Mouse (Mus musculus): ENCODE results near the gene Tanc2. TPM values are rescaled to one million over a fixed set of nuclear protein-coding genes. Genes with fewer than 3 reads are reported as not detected.

Tanc2 gene
- polyA plus RNA-seq, 1 experiment from 2014 or later: 10.3 TPM

DNA sequence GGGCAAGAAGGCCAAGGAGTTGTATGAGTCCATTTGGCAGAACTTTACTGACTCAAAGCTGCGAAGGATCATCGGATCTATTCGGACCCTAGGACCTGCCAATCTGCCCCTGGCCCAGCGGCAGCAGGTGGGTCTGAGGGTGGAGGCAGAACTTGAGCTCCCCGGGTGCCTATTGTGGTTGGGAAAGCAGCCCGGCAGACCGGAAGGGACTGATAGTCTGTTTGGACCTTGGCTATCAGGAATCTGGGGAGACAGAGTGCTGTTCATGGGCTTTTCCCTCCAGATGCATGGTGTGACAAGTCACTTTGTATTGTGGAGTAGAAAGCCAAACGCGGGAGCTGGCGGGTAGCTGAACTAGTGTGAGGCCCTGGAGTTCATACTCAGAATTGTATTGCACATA is 379.2 kb downstream of the Tanc2 start:
- Histone ChIP-seq H3K4me1 (peaks cover 9% of the 10 kb centered on the region), H3K27ac (no peak overlapping the region), H3K9ac (no peak overlapping the region), H3K4me3 (peak overlapping the region; percentile 63; the same call in 1 of the 2 replicates), H3K4me2 (replicated peaks) (no peak overlapping the region), H3K27me3 (peaks cover 67% of the 10 kb centered on the region), H3K9me3 (no peaks in the 10 kb centered on the region), H3K36me3 (no peaks in the 10 kb centered on the region)
- no peak for ATAC-seq (ENCODE audit: low FRiP score, low read depth)
- WGBS: 60% methylated on average over 10 of the region's 10 CpGs

DNA sequence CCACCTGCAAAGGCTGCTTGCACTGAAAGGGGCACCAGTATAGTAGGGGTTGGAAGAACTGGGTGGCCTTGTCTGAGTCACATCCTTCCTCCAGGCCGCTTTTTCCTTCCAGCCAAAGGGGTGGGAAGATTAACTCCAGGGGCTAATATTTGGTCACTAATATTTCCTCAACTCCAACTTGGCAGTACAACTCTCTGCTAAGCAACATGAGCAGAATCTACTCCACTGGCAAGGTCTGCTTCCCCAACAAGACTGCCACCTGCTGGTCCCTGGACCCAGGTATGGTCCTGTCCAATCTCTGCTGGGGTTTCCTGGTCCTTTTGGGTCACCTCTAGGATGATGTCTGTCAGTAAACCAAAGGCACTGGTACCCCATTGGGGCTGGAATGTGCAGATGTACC is 379.7 kb downstream of the Tanc2 start:
- Histone ChIP-seq H3K9ac (no peak overlapping the region), H3K36me3 (no peaks in the 10 kb centered on the region), H3K27me3 (peaks cover 68% of the 10 kb centered on the region), H3K27ac (no peak overlapping the region), H3K9me3 (no peaks in the 10 kb centered on the region), H3K4me1 (peaks cover 9% of the 10 kb centered on the region), H3K4me3 (no peak overlapping the region), H3K4me2 (replicated peaks) (no peak overlapping the region)
- no peak for ATAC-seq (ENCODE audit: low FRiP score, low read depth)
- 56% methylated on average over 1 of the region's 1 CpGs for WGBS

DNA sequence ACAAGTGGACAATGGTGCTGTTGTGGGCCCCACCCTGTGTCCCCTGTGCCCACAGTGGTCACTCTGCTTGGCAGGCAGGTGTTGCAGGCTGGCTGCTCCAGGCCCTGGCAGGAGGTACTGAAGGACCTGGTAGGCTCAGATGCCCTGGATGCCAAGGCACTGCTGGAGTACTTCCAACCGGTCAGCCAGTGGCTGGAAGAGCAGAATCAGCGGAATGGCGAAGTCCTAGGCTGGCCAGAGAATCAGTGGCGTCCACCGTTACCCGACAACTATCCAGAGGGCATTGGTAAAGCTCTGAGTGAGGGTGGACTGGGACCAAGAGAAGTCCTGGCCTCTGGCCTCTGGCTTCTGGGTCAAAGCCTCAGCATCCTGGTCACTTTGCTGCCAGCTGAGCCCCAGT is 384.8 kb downstream of the Tanc2 start:
- H3K36me3 ChIP-seq: no peaks in the 10 kb centered on the region

DNA sequence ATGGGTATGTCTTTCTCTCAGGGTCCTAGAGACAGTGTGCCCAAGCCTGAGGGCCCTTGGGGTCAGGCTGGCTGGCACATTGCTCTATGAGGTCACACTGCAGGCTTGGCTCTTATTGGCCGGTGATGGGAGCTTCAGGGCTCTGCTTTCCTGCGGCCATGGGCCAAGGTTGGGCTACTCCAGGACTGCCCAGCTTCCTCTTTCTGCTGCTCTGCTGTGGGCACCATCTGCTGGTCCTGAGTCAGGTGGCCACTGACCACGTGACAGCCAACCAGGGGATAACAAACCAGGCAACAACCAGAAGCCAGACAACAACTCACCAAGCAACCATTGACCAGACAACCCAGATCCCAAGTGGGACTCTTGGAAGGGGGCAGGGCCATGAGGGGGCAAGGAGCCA is 385.3 kb downstream of the Tanc2 start:
- Histone ChIP-seq H3K9ac (no peak overlapping the region), H3K27ac (no peak overlapping the region), H3K9me3 (no peaks in the 10 kb centered on the region), H3K27me3 (peaks cover 22% of the 10 kb centered on the region), H3K36me3 (no peaks in the 10 kb centered on the region), H3K4me2 (replicated peaks) (no peak overlapping the region), H3K4me3 (no peak overlapping the region), H3K4me1 (no peaks in the 10 kb centered on the region)
- WGBS: 69% methylated on average over 3 of the region's 3 CpGs
- ATAC-seq (ENCODE audit: low FRiP score, low read depth): no peak

More for the DNA sequence above, 384.8 kb downstream of the Tanc2 start:
- Histone ChIP-seq H3K4me1 (no peaks in the 10 kb centered on the region), H3K4me2 (replicated peaks) (no peak overlapping the region), H3K9me3 (no peaks in the 10 kb centered on the region), H3K9ac (no peak overlapping the region), H3K4me3 (no peak overlapping the region), H3K27ac (no peak overlapping the region), H3K27me3 (peaks cover 27% of the 10 kb centered on the region)
- no peak for ATAC-seq (ENCODE audit: low FRiP score, low read depth)
- WGBS: 87% methylated on average over 6 of the region's 6 CpGs

DNA sequence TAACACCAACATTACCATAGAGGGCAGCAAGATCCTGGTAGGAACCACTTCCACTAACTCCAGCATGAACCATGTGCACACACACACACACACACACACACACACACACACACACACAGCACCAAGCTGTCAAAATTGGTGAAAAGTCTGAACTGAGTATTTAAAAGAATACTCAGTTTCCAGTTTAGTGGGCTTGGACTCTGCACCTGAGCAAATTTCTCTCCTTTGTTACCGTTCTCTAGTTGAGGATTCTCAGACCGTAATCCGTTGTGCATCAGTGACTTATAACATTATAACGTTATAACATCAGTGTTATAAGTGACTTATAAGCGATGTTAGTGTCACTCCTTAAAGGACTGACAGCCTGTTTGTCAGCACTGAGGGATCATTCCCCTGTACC is 385.9 kb downstream of the Tanc2 start:
- ATAC-seq (ENCODE audit: low FRiP score, low read depth): no peak
- no peaks in the 10 kb centered on the region for H3K9me3 ChIP-seq
- H3K36me3 ChIP-seq: no peaks in the 10 kb centered on the region
- peaks cover 17% of the 10 kb centered on the region for H3K27me3 ChIP-seq
- H3K27ac ChIP-seq: no peak overlapping the region
- WGBS: 89% methylated on average over 5 of the region's 5 CpGs
- H3K4me3 ChIP-seq: no peak overlapping the region
- no peak overlapping the region for H3K4me2 ChIP-seq (replicated peaks)
- no peak overlapping the region for H3K9ac ChIP-seq
- no peaks in the 10 kb centered on the region for H3K4me1 ChIP-seq

DNA sequence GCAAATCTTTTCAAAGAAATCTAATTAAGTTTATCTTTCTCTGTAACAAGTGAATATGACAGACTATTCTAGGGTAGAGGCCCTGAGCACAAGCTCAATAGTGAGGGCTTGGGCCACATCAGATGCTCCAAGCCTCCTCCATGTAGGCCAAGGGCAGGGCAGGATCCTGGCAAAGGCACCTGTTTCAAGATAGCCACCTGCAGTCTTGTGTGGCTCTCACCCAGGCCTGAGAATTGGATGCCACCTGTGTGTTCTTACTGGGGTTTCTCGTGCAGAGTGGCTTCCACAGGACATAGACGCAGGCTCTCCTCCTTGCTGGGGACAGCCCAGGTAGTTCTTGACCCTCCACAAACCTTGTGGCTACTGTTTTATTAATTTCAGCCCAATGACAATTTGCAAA is 388.4 kb downstream of the Tanc2 start:
- Histone ChIP-seq H3K36me3 (no peaks in the 10 kb centered on the region), H3K4me1 (no peaks in the 10 kb centered on the region), H3K9me3 (no peaks in the 10 kb centered on the region), H3K4me2 (replicated peaks) (no peak overlapping the region), H3K9ac (no peak overlapping the region), H3K27me3 (peaks cover 5% of the 10 kb centered on the region; the same call in 1 of the 2 replicates), H3K4me3 (no peak overlapping the region), H3K27ac (no peak overlapping the region)
- ATAC-seq (ENCODE audit: low FRiP score, low read depth): no peak
- 80% methylated on average over 2 of the region's 2 CpGs for WGBS

DNA sequence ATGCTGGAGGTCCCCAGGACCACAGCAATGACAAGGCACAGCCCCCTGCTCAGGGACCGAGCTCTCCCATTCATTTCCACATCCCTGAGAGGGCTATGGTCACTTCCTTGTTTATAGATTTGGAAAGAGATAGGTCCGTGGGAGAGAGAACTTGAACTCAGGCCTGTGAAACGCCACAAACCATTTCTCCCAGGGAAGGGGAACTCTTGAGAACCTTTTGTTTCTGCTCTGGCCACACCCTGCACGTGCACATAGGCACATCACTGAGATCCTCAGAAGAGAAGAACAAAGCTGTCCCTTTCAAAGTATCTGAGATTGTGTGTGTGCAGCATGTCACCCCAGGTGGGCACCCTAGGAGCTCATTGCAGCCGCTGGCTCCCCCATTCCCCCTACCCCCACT is 388.8 kb downstream of the Tanc2 start:
- Histone ChIP-seq H3K9me3 (no peaks in the 10 kb centered on the region), H3K27ac (no peak overlapping the region), H3K4me2 (replicated peaks) (no peak overlapping the region), H3K27me3 (peaks cover 4% of the 10 kb centered on the region; the same call in 1 of the 2 replicates), H3K4me3 (no peak overlapping the region), H3K36me3 (no peaks in the 10 kb centered on the region), H3K4me1 (no peaks in the 10 kb centered on the region), H3K9ac (no peak overlapping the region)
- WGBS: 68% methylated on average over 5 of the region's 5 CpGs
- no peak for ATAC-seq (ENCODE audit: low FRiP score, low read depth)

Small RNA genes lying within 50 kb of the gene (microRNA-seq; reads per million reads assigned to microRNA genes)
- gene Gm23990: not detected

Other genes with a start within 250 kb of the Tanc2 start
- gene March10, start 133.3 kb upstream of the Tanc2 start, polyA plus RNA-seq (2015; fragmentation: Nextera tagmentation; extraction: Ambion mirVana): 0.09 TPM in 1 of 2 replicates, not detected in the other